Mouse (Mus musculus) ovary, postnatal 36 days (tissue): ENCODE results near the gene Itih1.

Experiments used
- DNase-seq: peaks from one replicate; pipeline ENCODE4 v3.0.0; 2022; ENCODE audit warnings: low spot score, mixed read lengths

The Itih1 gene

GRCm38 (mm10) chr14:30904307-30904706 lies 38.8 kb downstream of the Itih1 start:
- no peak for DNase-seq

- DNase-seq: no peak
Observed at GRCm38 (mm10) chr14:30903036-30903435, 40.1 kb downstream of the Itih1 start.

GRCm38 (mm10) chr14:30902628-30903027 lies 40.5 kb downstream of the Itih1 start:
- DNase-seq: no peak

- DNase-seq: no peak
Observed at GRCm38 (mm10) chr14:30899972-30900371, 43.1 kb downstream of the Itih1 start.

GRCm38 (mm10) chr14:30888271-30888732 lies 54.8 kb downstream of the Itih1 start:
- DNase-seq: peak; percentile 72

- DNase-seq: no peak
Observed at GRCm38 (mm10) chr14:30886204-30886603, 56.9 kb downstream of the Itih1 start, which contains the start of gene Itih4. Gene Itih4 (plus strand): TSS chr14:30886476.

- DNase-seq: no peak
Observed at GRCm38 (mm10) chr14:30885298-30885697, 57.8 kb downstream of the Itih1 start.

- DNase-seq: no peak
Observed at GRCm38 (mm10) chr14:30881718-30882108, 61.4 kb downstream of the Itih1 start.

GRCm38 (mm10) chr14:30880811-30881717 lies 62.0 kb downstream of the Itih1 start:
- peak; percentile 63 for DNase-seq

- DNase-seq: no peak
Observed at GRCm38 (mm10) chr14:30880251-30880650, 62.8 kb downstream of the Itih1 start.

GRCm38 (mm10) chr14:30879794-30880193 lies 63.3 kb downstream of the Itih1 start:
- DNase-seq: no peak
